Mouse (Mus musculus): ENCODE measurements around the gene Slc39a3.

- no peak for TF ChIP-seq CTCF (IDR thresholded peaks at IDR 0.05; ENCODE audit: low read depth, low read length)
- TF ChIP-seq TAL1 (conservative IDR thresholded peaks at IDR 0.05; ENCODE audit: low read depth, low read length): no peak
Measured at GRCm38 (mm10) chr10:81033586-81033985, 3.6 kb downstream of the Slc39a3 start.
